Mouse (Mus musculus): ENCODE results near the gene 4632433K11Rik.

GRCm38 (mm10) chr7:5060239-5060731 lies 26.4 kb downstream of the 4632433K11Rik start:
- TF ChIP-seq CTCF (IDR thresholded peaks at IDR 0.05; ENCODE audit: borderline replicate concordance, insufficient read depth, low read length) (peak; percentile 91), POLR2A (IDR thresholded peaks at IDR 0.05; ENCODE audit: low read depth, low read length) (0 out of 2 replicates have a peak, but pooled peaks have one; percentile 41)
